Mouse (Mus musculus): Measurements from ENCODE around the gene Sh2b2. TPM values are rescaled to one million over a fixed set of nuclear protein-coding genes. Genes with fewer than 3 reads are reported as not detected.
A peak's percentile ranks its signal among the peaks of the same experiment; 100 is the strongest.

Sh2b2 gene
- total RNA-seq, 2 experiments from 2014 or later, result 4.6 to 8.0 TPM

DNA sequence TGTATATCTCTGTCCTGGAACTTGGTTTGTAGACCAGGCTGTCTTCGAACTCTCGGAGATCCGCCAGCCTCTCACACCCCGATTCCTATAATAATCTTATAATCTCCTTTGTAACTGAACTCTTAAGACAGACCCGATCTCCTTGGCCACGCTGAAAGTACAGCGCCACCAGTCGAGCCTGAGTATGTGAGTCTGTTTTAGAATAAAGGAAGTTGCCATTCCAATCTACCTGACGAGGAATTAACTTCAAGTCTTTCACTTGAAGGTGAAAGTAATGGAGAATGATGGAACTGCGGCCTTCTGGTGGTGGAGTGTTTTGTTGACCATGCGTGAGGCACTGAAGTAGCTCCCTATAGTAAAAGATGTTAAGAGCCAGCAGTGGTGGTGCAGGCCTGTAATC lies 46.8 kb downstream of the Sh2b2 start:
- no peak for DNase-seq
- intact Hi-C loops (cut with DNase I; ENCODE audit: low total_unique reads), result no loop called here

- intact Hi-C loops (cut with DNase I; ENCODE audit: low total_unique reads), result no loop called here
- DNase-seq, result peak; percentile 91
These were observed 47.6 kb downstream of the Sh2b2 start, which contains the start of gene Prkrip1 for GRCm38 (mm10) chr5:136198474-136199391. Gene Prkrip1 (minus strand): TSS chr5:136198963.

DNA sequence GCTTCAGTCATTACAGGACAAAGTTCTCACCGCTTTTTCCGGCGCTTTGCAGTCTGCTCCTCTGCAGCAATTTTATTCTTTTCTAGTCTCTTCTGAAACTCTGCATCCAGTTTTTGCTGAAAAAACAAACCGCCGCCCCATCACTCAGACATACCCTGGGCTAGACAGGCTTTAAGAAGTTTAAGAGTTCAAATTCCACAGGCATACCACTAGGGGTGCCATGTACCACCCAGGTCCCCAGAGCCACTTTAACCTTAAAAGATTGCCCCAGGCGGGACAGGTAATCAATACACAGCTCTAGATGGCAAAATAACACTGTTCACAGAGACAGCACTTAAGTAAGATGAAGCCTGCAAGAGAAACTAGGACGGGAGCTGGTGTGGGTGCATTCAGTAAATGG lies 54.5 kb downstream of the Sh2b2 start:
- DNase-seq, result no peak
- intact Hi-C loops (cut with DNase I; ENCODE audit: low total_unique reads), result no loop called here

DNA sequence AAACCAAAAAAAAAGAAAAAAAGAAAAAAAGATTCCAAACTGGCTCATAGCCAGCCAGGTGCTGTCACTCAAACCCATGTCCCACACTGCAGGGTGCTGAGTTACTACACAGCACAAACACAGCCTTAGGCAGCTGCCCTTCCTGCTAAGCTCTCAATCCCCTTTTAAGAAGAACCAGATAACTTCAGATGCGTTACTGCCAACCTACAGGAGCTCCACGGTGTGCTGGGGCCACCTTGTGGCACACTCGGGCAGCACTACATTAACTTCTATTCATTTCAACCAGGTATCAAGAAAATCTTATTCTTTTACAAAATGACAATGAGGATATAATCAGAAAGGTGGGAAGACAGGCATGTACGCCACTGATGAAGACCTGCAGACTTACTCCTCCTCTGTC lies 59.6 kb downstream of the Sh2b2 start:
- DNase-seq, result peak; percentile 52
- intact Hi-C loops (cut with DNase I; ENCODE audit: low total_unique reads), result loop anchor here (5.0 kb wide), 1 partner anchor 44 kb away; no protein-coding TSS in a partner anchor

DNA sequence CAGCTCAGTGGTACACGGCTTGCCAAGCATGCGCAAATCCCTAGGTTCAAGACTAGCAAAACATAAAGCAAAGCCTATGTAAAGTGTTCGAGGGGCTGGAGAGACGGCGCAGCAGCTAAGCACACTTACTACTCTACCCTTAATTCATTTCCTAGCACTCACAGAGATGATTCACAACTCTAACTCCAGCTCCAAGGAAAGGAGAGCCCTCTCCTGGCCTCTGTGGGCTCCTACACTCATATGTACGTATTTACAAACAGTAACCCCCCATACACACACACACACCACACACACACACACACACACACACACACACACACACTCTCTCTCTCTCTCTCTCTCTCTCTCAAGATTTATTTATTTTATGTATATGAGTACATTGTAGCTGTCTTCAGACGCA lies 62.6 kb downstream of the Sh2b2 start:
- intact Hi-C loops (cut with DNase I; ENCODE audit: low total_unique reads), result loop anchor here (5.0 kb wide), 1 partner anchor 51 kb away; no protein-coding TSS in a partner anchor
- DNase-seq, result no peak

DNA sequence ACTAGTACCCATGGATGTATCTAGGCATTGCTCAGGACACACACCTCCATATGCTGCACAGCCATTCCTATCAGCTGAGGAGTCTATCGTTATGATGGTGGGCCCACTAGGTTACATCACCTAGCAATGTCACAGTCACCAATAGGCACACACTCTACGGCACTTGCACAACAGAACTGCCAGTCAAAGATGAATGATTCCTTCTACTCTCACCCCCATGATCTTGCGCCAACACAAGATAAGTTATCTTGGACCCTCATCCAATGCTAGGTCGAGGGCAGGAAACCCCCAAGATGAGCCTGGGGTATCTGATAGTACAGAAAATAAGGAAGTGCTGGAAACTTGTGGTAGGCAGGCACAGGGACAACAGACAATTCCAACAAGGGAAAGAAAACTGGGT lies 63.5 kb downstream of the Sh2b2 start:
- intact Hi-C loops (cut with DNase I; ENCODE audit: low total_unique reads), result loop anchor here (5.0 kb wide), 1 partner anchor 51 kb away; no protein-coding TSS in a partner anchor

DNA sequence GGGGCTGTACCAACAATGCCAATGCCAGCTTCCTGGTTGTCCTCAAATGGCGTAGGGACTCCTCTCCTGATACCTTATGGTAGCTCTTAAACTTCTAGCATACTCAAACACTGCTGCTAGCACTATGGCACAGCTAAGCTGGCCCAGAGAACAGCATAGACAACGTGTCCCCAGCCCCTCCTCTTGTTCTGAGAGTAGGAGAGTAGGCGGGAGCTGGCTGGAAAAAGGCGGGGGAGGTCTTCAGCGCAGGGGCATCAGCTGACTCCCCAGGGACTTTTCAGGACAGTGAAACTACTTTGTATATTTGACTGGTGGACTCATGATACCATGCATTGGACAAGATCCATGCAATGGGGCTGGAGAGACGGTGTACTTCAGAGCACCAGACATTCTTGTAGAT lies 64.3 kb downstream of the Sh2b2 start:
- intact Hi-C loops (cut with DNase I; ENCODE audit: low total_unique reads), result loop anchor here (5.0 kb wide), 1 partner anchor 50 kb away; no protein-coding TSS in a partner anchor
- DNase-seq, result no peak

More for the DNA sequence above, 63.5 kb downstream of the Sh2b2 start:
- DNase-seq, result no peak

GRCm38 (mm10) chr5:136181197-136181596 lies 65.2 kb downstream of the Sh2b2 start:
- intact Hi-C loops (cut with DNase I; ENCODE audit: low total_unique reads), result loop anchor here (5.0 kb wide), 1 partner anchor 49 kb away; no protein-coding TSS in a partner anchor
- no peak for DNase-seq

GRCm38 (mm10) chr5:136179594-136179993 lies 66.8 kb downstream of the Sh2b2 start:
- no peak for DNase-seq
- intact Hi-C loops (cut with DNase I; ENCODE audit: low total_unique reads), result no loop called here

- DNase-seq, result peak; percentile 28
- intact Hi-C loops (cut with DNase I; ENCODE audit: low total_unique reads), result no loop called here
These were observed 72.5 kb downstream of the Sh2b2 start for GRCm38 (mm10) chr5:136173606-136174463.

GRCm38 (mm10) chr5:136172939-136173338 lies 73.4 kb downstream of the Sh2b2 start:
- intact Hi-C loops (cut with DNase I; ENCODE audit: low total_unique reads), result no loop called here
- no peak for DNase-seq

GRCm38 (mm10) chr5:136171363-136172341 lies 74.7 kb downstream of the Sh2b2 start:
- DNase-seq, result no peak
- intact Hi-C loops (cut with DNase I; ENCODE audit: low total_unique reads), result no loop called here

- DNase-seq, result peak; percentile 82
- intact Hi-C loops (cut with DNase I; ENCODE audit: low total_unique reads), result no loop called here
These were observed 75.6 kb downstream of the Sh2b2 start, which contains the start of gene Orai2 for GRCm38 (mm10) chr5:136170512-136171362. Gene Orai2 (minus strand): TSS chr5:136170713.

- intact Hi-C loops (cut with DNase I; ENCODE audit: low total_unique reads), result no loop called here
- DNase-seq, result peak; percentile 33
These were observed 76.5 kb downstream of the Sh2b2 start for GRCm38 (mm10) chr5:136169626-136170511.
